Mouse (Mus musculus) hindbrain, embryonic 14.5 days (tissue): ENCODE results near the gene Tbkbp1. TPM values are rescaled to one million over a fixed set of nuclear protein-coding genes. Genes with fewer than 3 reads are reported as not detected.

Experiments used
- ATAC-seq: fragments of 200-750 bp; cut with Nextera tagmentation; 2 replicates; pipeline ENCODE4 v1.8.0; 2017; ENCODE audit warnings: moderate number of reproducible peaks, mild to moderate bottlenecking, moderate TSS enrichment, moderate library complexity; ENCODE audit not compliant: low FRiP score
- DNase-seq: peaks from one replicate; pipeline ENCODE4 v3.0.0-alpha.2; 2015; ENCODE audit warnings: low spot score
- H3K27ac ChIP-seq: fragments of 300-500 bp; sonication (generic); 2 replicates; pipeline ENCODE4 v1.5.1; 2014; ENCODE audit warnings: mild to moderate bottlenecking, moderate library complexity
- H3K27me3 ChIP-seq: fragments of 300-500 bp; sonication (generic); 2 replicates; pipeline ENCODE4 v1.6.1; 2014; ENCODE audit warnings: mild to moderate bottlenecking, low read length, mixed read lengths; ENCODE audit not compliant: control insufficient read depth, insufficient read depth
- H3K36me3 ChIP-seq: fragments of 300-500 bp; sonication (generic); replicated peaks from 2 replicates; pipeline ENCODE4 v1.6.1; 2014; ENCODE audit not compliant: control insufficient read depth, insufficient read depth
- H3K4me1 ChIP-seq: fragments of 300-500 bp; sonication (generic); replicated peaks from 2 replicates; pipeline ENCODE4 v1.6.1; 2014; ENCODE audit warnings: antibody characterized with exemption, low read length, mixed read lengths; ENCODE audit not compliant: control insufficient read depth, insufficient read depth
- H3K4me2 ChIP-seq: fragments of 300-500 bp; sonication (generic); replicated peaks from 2 replicates; pipeline ENCODE4 v1.6.1; 2014; ENCODE audit warnings: mild to moderate bottlenecking, moderate library complexity
- H3K4me3 ChIP-seq: fragments of 300-500 bp; sonication (generic); replicated peaks from 2 replicates; pipeline ENCODE4 v1.5.1; 2014; ENCODE audit warnings: mild to moderate bottlenecking, low read length
- H3K9ac ChIP-seq: fragments of 300-500 bp; sonication (generic); 2 replicates; pipeline ENCODE4 v1.6.1; 2014
- H3K9me3 ChIP-seq: fragments of 300-500 bp; sonication (generic); 2 replicates; pipeline ENCODE4 v1.6.1; 2016; ENCODE audit warnings: low read length; ENCODE audit not compliant: control insufficient read depth
- WGBS: fragments of 180-500 bp; shearing (Covaris S2); extraction: QIAGEN DNeasy Blood & Tissue Kit; methylation state at CpG from one replicate; pipeline ENCODE4 v1.1.7; 2014; 5-methylcytosine and 5-hydroxymethylcytosine counted together
- polyA plus RNA-seq: library from polyadenylated mRNA; unstranded; fragments of >200 nt; fragmentation: Nextera tagmentation; extraction: Ambion mirVana; gene quantifications from 2 replicates; pipeline ENCODE4 v1.2.1, GENCODE M21; 2014

Tbkbp1 gene
- polyA plus RNA-seq, 1 experiment from 2014 or later: 10.8 TPM

DNA sequence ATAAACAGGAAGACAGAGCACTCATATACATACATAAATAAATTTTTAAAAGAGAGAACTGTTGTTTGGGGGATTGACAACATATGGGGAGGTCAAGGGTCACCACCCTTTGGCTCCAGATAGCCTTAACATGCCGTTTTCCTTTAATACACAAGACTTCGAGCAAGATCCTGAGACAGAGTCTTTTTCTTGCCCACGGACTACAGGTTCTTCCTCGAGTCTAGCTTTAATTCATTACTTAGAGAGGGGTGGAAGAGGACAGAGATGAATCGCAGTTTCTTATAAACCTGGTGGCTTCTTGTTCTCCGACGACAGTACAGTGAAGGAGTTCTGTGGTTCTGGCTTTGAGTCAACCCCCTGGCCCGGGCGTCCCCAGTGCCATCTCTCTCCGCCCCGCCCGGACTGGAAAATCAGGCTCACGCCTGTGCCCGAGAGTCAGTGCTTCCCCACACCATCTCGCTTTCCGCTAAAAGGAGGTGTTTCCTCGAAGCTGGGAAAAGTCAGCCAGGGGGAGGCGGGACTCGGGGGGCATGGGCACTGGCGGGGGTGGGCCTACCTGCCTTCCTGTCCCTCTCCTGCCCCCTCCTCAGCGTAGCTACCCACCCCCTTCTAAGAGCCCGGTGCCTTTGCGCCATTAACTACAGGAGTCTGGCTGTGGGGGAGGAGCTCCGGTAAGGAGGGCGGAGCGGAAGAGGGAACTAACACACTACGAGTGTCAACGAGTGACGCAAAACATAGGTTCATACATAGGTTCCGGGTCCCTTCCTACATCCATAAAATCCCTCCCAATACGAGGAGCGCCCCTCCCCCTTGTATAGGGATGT lies 24.4 kb downstream of the Tbkbp1 start:
- H3K27me3 ChIP-seq: no peaks in the 10 kb centered on the region
- ATAC-seq: peak; percentile 43; the same call in 1 of the 2 replicates
- H3K4me1 ChIP-seq: peaks cover 11% of the 10 kb centered on the region; the same call in 1 of the 2 replicates
- DNase-seq: peak; percentile 43
- H3K4me3 ChIP-seq: peak overlapping the region; percentile 34
- H3K9ac ChIP-seq: peak overlapping the region; percentile 50
- 3% methylated on average over 32 of the region's 32 CpGs for WGBS
- no peak overlapping the region for H3K27ac ChIP-seq
- no peaks in the 10 kb centered on the region for H3K36me3 ChIP-seq
- H3K9me3 ChIP-seq: no peaks in the 10 kb centered on the region
- H3K4me2 ChIP-seq: peak overlapping the region; percentile 67

DNA sequence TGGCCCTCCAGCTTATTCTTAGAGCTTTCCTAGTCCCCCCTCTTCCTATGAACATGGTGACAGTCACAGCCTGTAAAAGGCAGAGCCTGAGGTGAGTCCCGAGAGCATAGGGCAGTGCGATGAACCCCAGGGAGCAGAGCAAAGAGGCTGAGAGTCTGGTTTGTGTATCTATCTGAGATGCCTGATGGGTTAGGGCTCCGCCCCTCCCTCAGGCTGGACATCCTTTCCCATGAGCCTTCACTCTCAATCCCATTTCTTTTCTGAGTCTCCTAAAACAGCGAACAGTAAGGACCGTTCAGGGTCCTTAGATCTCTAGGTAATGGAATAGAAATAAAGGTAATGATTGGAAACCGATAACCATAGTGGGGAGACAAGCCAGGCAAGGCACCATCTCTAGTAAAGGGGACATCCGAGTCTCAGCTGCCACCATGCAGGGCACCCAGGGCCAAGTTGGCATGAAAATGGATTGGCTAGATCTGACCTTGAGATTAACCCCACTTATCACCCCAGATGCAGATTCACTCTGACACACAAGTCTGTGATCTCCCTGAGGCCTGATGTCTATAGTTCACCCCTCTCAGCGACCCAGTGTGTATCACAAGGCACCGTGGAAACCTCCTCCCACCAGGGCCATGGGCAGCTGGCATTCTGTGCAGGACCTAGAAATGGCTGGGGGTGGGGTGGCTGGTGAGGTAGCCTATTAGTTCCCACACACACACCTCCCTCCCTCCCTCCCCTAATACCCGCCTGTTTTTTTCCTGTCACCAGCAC lies 26.8 kb downstream of the Tbkbp1 start:
- H3K27me3 ChIP-seq: no peaks in the 10 kb centered on the region
- 53% methylated on average over 10 of the region's 10 CpGs for WGBS

DNA sequence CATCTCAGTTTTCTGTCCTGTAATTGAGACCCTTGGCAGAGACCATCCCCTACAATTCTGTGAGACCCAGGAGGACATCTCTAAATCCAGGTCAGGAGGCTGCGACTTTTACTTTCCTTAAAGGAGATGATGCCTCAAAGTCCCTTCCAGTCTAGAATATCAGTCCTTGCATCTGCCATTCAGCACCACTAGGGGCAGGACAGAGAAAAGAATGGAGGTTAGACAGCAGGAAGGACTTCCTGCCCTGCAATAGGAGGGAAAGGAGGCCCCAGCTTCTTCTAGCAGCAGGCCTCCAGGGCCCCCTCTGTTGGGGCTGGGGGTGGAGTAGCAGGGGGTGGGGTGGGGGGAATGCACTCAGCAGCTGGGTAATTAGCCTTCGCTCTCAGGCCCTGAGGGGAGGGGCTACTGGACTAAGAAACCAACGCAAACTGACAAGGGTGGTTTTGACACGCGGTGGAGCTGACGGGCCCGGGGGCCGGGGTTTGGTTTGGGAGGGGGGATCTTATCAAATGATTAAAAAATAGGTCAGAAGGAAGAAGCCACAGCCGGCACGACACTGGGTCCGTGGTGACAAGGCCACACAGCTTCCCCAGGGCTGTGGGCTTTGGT lies 27.9 kb downstream of the Tbkbp1 start:
- Histone ChIP-seq H3K4me2 (no peak overlapping the region), H3K4me1 (peaks cover 11% of the 10 kb centered on the region; the same call in 1 of the 2 replicates), H3K9me3 (no peaks in the 10 kb centered on the region), H3K9ac (no peak overlapping the region), H3K36me3 (no peaks in the 10 kb centered on the region), H3K27ac (no peak overlapping the region), H3K27me3 (no peaks in the 10 kb centered on the region), H3K4me3 (no peak overlapping the region)
- ATAC-seq (no peak), DNase-seq (no peak)
- 15% methylated on average over 11 of the region's 11 CpGs for WGBS

More for the DNA sequence above, 26.8 kb downstream of the Tbkbp1 start:
- ATAC-seq (no peak), DNase-seq (no peak)
- H3K9ac ChIP-seq: no peak overlapping the region
- H3K4me3 ChIP-seq: no peak overlapping the region
- no peak overlapping the region for H3K27ac ChIP-seq
- H3K4me1 ChIP-seq: peaks cover 11% of the 10 kb centered on the region; the same call in 1 of the 2 replicates
- H3K9me3 ChIP-seq: no peaks in the 10 kb centered on the region
- no peaks in the 10 kb centered on the region for H3K36me3 ChIP-seq
- no peak overlapping the region for H3K4me2 ChIP-seq

DNA sequence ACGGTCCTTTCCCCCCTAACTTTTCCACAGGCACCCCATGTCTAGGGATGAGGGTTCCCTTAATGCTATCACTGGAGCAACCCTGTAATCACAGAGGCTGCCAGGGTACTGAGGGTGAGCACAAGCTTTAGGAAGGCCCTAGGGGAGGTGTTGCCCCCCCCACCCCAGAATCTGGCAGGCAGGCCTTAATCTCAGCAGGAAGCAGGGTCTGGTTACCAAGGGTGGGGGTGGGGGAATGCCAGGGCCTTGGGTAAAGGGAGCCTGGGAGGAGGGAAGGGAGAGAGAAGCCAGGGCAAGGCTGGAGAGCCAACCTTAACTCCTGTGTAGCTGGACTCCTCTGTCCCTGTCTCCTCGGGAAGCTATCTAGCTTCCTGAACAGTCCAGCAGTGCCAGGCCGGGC lies 30.7 kb downstream of the Tbkbp1 start:
- ATAC-seq: no peak
- no peak for DNase-seq
- Histone ChIP-seq H3K36me3 (no peaks in the 10 kb centered on the region), H3K9me3 (no peaks in the 10 kb centered on the region), H3K4me1 (no peaks in the 10 kb centered on the region), H3K27me3 (peaks cover 19% of the 10 kb centered on the region), H3K4me2 (no peak overlapping the region), H3K9ac (no peak overlapping the region), H3K27ac (no peak overlapping the region), H3K4me3 (no peak overlapping the region)
- WGBS: 59% methylated on average over 3 of the region's 3 CpGs

DNA sequence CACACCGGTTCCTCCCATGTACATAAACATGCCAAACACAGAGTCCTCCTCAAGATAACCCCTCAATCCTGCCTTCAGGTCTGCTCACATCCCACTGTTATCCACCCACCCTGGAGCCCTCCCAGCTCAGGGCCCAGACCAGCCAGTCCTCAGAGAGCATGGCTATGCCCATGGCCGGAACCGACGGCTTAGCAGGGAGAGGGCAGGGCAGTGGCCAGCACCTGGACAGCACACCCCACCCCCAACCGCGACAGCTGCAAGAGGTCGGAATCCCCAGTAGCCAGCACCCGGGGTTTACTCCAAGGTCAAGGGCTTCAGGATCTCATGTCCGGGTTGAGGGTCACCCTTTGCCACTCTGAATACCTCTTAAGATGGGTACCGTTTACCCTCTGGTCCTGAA lies 31.1 kb downstream of the Tbkbp1 start:
- DNase-seq: no peak
- no peak overlapping the region for H3K9ac ChIP-seq
- H3K9me3 ChIP-seq: no peaks in the 10 kb centered on the region
- H3K27me3 ChIP-seq: peaks cover 23% of the 10 kb centered on the region
- H3K27ac ChIP-seq: no peak overlapping the region
- 68% methylated on average over 10 of the region's 10 CpGs for WGBS
- no peak overlapping the region for H3K4me3 ChIP-seq
- no peaks in the 10 kb centered on the region for H3K36me3 ChIP-seq
- H3K4me2 ChIP-seq: no peak overlapping the region
- peaks cover 3% of the 10 kb centered on the region; the same call in 1 of the 2 replicates for H3K4me1 ChIP-seq
- ATAC-seq: no peak

DNA sequence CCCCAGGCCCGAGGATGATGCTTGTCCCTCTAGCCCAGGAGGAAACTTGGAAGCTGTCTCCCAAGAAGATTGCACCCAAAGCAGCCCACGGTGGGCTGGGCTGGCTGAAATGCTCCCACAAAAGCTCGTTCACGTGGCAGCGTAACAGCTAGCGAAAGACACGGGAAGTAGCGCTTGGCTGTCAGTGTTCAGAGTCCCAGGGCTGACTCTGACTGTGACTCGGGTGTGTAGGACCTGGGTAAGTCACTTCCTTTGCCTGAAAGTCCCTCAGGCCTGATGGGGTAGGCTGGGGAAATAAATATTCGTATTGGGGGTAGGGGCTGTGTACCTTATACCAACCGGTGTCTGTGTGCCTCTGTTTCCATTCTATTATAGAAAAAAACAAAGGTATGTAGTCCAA lies 35.5 kb downstream of the Tbkbp1 start:
- Histone ChIP-seq H3K9me3 (no peaks in the 10 kb centered on the region), H3K27me3 (peaks cover 50% of the 10 kb centered on the region), H3K4me2 (no peak overlapping the region; the same call in 1 of the 2 replicates), H3K27ac (no peak overlapping the region), H3K4me1 (peaks cover 16% of the 10 kb centered on the region; the same call in 1 of the 2 replicates), H3K36me3 (no peaks in the 10 kb centered on the region), H3K9ac (no peak overlapping the region), H3K4me3 (no peak overlapping the region)
- ATAC-seq: no peak
- WGBS: 7% methylated on average over 11 of the region's 11 CpGs
- no peak for DNase-seq

DNA sequence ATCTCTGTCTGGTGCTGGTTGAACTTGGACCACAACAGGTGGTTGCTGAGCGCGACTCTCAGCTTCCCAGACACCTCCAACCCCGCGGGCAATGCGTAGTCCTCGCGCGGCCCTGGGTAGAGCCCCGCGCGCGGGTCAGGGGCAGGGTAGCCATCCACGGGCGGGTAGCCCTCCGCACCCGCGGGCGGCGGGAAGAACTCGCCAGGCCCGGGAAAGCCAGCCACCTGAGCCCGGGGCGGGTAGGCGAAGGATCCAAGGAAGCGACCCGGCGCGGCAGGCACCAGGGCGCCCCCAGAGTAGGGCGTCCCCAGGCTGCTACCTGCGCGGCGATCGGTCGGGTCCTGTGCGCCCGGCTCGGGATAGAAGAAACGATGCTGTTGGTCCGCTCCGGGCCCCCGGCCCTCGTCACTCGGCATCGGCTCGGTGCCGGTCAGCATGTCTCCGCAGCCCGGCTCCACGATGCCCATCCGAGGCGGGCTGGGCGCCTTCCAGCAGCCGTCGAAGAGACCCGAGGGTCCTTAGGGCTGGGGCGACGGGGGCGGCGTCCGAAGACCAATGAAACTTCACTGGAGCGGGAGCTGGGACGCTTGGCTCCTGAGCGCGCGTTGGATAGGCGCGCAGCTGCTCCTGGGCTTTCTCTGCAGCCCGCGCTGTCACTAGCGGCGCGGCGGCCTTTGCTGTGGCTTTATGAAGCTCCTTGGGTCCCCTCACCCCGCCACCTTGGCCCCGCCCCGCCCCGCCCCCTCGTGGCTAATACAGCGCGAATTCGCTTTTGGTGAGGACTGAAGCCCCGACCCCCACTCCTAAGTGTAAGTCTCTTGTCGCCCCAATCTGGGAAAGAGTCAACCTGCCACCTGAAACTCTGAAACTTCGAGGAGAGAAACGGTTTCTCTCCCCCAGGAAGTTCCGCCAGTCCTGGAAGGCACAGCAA lies 36.4 kb downstream of the Tbkbp1 start, which contains the start of gene Tbx21:
Gene Tbx21, minus strand, starts transcription at position 661 of the 931 bp plus-strand sequence.
- WGBS: 1% methylated on average over 80 of the region's 87 CpGs
- Histone ChIP-seq H3K9ac (no peak within 1 kb of the TSS), H3K4me2 (peak within 1 kb of the TSS; percentile 68), H3K4me3 (peak within 1 kb of the TSS; percentile 34), H3K4me1 (peaks cover 16% of the 10 kb centered on the region; the same call in 1 of the 2 replicates), H3K36me3 (no peaks in the 10 kb centered on the region), H3K27ac (no peak within 1 kb of the TSS), H3K9me3 (no peaks in the 10 kb centered on the region), H3K27me3 (peaks cover 50% of the 10 kb centered on the region)
- ATAC-seq (no peak), DNase-seq (no peak)

DNA sequence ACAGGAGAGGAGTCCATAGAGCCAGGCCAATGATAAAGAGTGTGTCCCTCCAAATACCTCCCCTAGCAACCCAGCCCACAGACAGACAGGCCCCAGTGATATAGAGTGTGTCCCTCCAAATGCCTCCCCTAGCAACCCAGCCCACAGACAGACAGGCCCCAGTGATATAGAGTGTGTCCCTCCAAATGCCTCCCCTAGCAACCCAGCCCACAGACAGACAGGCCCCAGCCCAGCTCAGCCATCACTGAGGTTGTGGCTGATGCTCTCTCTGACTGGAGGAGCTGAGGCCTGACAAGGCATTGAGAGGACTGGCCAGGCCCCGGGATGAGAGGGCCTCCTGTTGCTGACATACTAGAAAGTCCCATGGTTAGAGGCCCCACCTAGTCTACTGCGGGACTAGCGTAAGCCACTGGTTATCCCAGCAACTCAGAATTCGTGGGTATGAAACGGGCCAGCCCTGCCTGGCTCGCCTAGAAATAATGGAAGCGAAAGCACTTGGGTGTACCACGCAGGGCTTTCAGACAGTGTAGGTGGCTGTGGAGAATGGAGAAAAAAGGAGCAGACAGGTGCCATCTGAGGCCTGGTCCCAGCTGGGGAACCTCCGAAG lies 38.7 kb downstream of the Tbkbp1 start:
- H3K4me2 ChIP-seq: no peak overlapping the region
- 77% methylated on average over 9 of the region's 9 CpGs for WGBS
- H3K9me3 ChIP-seq: no peaks in the 10 kb centered on the region
- H3K36me3 ChIP-seq: no peaks in the 10 kb centered on the region
- no peak overlapping the region for H3K27ac ChIP-seq
- peaks cover 16% of the 10 kb centered on the region; the same call in 1 of the 2 replicates for H3K4me1 ChIP-seq
- H3K4me3 ChIP-seq: no peak overlapping the region
- H3K9ac ChIP-seq: no peak overlapping the region
- H3K27me3 ChIP-seq: peaks cover 50% of the 10 kb centered on the region
- ATAC-seq (no peak), DNase-seq (no peak)
